Mouse (Mus musculus) kidney, embryonic 15.5 days (tissue): ENCODE data around the gene Slc4a8. TPM values are rescaled to one million over a fixed set of nuclear protein-coding genes. Genes with fewer than 3 reads are reported as not detected.

Experiments used
- ATAC-seq: fragments of 200-750 bp; cut with Nextera tagmentation; replicated peaks from 2 replicates; pipeline ENCODE4 v1.8.0; 2017; ENCODE audit warnings: moderate TSS enrichment; ENCODE audit not compliant: low FRiP score
- H3K27ac ChIP-seq: fragments of 300-500 bp; sonication (generic); 2 replicates; pipeline ENCODE4 v1.5.1; 2015; ENCODE audit warnings: mild to moderate bottlenecking, inconsistent platforms
- H3K27me3 ChIP-seq: fragments of 300-500 bp; sonication (generic); 2 replicates; pipeline ENCODE4 v1.6.1; 2015; ENCODE audit warnings: inconsistent platforms
- H3K36me3 ChIP-seq: fragments of 300-500 bp; sonication (generic); 2 replicates; pipeline ENCODE4 v1.6.1; 2015; ENCODE audit warnings: inconsistent platforms
- H3K4me1 ChIP-seq: fragments of 300-500 bp; sonication (generic); 2 replicates; pipeline ENCODE4 v1.6.1; 2015; ENCODE audit warnings: inconsistent platforms
- H3K4me2 ChIP-seq: fragments of 300-500 bp; sonication (generic); 2 replicates; pipeline ENCODE4 v1.6.1; 2015; ENCODE audit warnings: moderate library complexity, mild to moderate bottlenecking, inconsistent platforms
- H3K4me3 ChIP-seq: fragments of 300-500 bp; sonication (generic); replicated peaks from 2 replicates; pipeline ENCODE4 v1.5.1; 2015; ENCODE audit warnings: mild to moderate bottlenecking, inconsistent platforms
- H3K9ac ChIP-seq: fragments of 300-500 bp; sonication (generic); 2 replicates; pipeline ENCODE4 v1.6.1; 2015; ENCODE audit warnings: mild to moderate bottlenecking, inconsistent platforms
- H3K9me3 ChIP-seq: fragments of 300-500 bp; sonication (generic); replicated peaks from 2 replicates; pipeline ENCODE4 v1.6.1; 2016; ENCODE audit warnings: inconsistent platforms
- WGBS: fragments of 180-500 bp; shearing (Covaris S2); methylation state at CpG from one replicate; pipeline ENCODE4 v1.1.7; 2015; ENCODE audit warnings: mixed read lengths; 5-methylcytosine and 5-hydroxymethylcytosine counted together
- polyA plus RNA-seq: library from polyadenylated mRNA; unstranded; fragments of >200 nt; fragmentation: Nextera tagmentation; extraction: Ambion mirVana; gene quantifications from 2 replicates; pipeline ENCODE4 v1.2.1, GENCODE M21; 2015

Slc4a8 gene
- polyA plus RNA-seq, 1 experiment from 2014 or later: 9.9 TPM

DNA sequence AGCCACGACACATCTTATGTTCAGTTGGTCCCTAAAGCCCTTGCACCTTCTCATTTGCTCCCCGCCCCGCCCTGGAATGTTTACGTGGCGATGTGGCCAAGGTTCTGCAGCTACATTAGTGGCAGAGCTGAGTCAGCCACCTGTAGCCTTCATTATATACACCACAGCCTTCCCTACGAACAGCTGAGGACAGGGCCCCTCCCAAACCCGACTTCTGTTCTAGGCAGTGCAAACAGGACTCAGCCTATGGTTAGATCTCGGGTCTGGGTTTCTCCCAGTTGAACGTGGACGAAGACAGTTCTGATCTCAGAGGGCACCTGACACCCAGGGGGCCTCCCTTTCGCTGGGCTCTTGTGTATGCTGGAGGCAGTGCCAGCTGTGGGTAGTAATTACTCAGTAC is 33.7 kb upstream of the Slc4a8 start:
- 78% methylated on average over 11 of the region's 11 CpGs for WGBS
- H3K9ac ChIP-seq: no peak overlapping the region
- peaks cover 69% of the 10 kb centered on the region for H3K27me3 ChIP-seq
- no peak for ATAC-seq
- no peak overlapping the region for H3K4me2 ChIP-seq
- H3K4me1 ChIP-seq: peaks cover 26% of the 10 kb centered on the region
- no peak overlapping the region for H3K27ac ChIP-seq
- H3K36me3 ChIP-seq: no peaks in the 10 kb centered on the region
- no peak overlapping the region for H3K4me3 ChIP-seq
- H3K9me3 ChIP-seq: no peaks in the 10 kb centered on the region

GRCm38 (mm10) chr15:100728586-100728985 is 33.0 kb upstream of the Slc4a8 start:
- Histone ChIP-seq H3K4me1 (peaks cover 26% of the 10 kb centered on the region), H3K9ac (no peak overlapping the region), H3K4me2 (peak overlapping the region; percentile 74), H3K4me3 (peak overlapping the region; percentile 43), H3K27ac (no peak overlapping the region), H3K36me3 (no peaks in the 10 kb centered on the region), H3K9me3 (no peaks in the 10 kb centered on the region), H3K27me3 (peaks cover 69% of the 10 kb centered on the region)
- ATAC-seq: no peak
- 31% methylated on average over 9 of the region's 9 CpGs for WGBS

DNA sequence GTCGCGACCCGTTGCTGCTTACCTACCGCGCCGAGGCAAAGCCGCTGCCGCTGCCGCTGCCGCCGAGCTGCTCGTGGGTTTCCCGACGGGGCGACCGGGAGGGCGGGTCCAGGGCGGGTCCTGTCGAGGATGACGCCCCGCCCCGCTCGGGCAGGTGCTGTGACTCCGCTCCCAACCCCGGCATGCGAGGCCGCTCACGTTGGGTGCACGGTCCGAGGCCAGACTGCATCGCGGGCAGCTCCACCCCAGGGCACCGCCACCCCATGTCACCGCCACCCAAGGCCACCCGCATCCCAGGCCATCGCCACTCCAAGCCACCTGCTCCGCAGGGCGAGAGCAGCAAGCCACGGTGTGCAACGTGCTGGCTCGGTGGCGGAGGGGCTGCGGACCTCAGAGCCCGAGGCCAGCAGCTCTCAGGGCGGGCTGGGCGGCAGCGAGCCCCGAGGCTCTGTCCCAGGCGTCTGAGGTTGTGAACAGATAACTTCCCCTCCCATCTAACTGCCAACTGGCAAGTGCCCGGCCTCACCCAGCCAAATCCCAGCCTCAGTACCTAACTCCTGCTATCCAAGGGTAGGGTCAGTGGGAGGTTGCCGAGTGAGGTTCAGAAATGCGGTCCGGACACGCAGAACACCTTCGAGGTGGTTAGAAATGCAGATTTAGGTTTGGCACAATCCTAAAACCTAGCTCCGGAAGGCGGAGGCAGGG is 32.1 kb upstream of the Slc4a8 start, which contains the start of gene Galnt6:
Gene Galnt6 (minus strand): TSS at position 96 of the 705 bp plus-strand sequence.
- Histone ChIP-seq H3K4me2 (peak within 1 kb of the TSS; percentile 74), H3K27me3 (peaks cover 69% of the 10 kb centered on the region), H3K27ac (no peak within 1 kb of the TSS), H3K4me1 (peaks cover 21% of the 10 kb centered on the region), H3K36me3 (no peaks in the 10 kb centered on the region), H3K9ac (no peak within 1 kb of the TSS), H3K4me3 (peak within 1 kb of the TSS; percentile 43), H3K9me3 (no peaks in the 10 kb centered on the region)
- peak; percentile 46 for ATAC-seq
- 7% methylated on average over 50 of the region's 57 CpGs for WGBS

DNA sequence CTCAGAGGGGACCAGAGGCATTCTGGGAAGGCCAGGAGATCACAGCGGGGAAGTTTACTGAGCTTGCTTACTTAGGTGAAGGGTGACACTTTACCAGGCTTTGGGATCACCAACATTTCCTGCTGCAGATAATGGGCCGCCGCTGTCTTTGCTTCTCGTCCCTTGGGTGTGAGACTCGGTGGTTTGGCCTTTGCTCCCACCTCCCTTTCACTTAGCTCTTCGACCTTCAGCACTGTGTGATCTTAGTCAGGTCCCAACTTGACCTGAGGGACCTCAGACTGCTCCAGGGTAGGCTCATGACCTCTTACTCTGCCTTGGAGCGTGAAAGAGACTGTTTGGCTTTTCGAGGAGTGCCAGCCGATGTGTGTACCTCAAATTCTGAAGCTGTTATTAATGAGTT is 30.5 kb upstream of the Slc4a8 start:
- Histone ChIP-seq H3K9me3 (no peaks in the 10 kb centered on the region), H3K36me3 (no peaks in the 10 kb centered on the region), H3K4me2 (no peak overlapping the region), H3K4me3 (no peak overlapping the region), H3K4me1 (peaks cover 21% of the 10 kb centered on the region), H3K27ac (no peak overlapping the region), H3K9ac (no peak overlapping the region), H3K27me3 (peaks cover 58% of the 10 kb centered on the region)
- no peak for ATAC-seq
- WGBS: 61% methylated on average over 9 of the region's 9 CpGs

DNA sequence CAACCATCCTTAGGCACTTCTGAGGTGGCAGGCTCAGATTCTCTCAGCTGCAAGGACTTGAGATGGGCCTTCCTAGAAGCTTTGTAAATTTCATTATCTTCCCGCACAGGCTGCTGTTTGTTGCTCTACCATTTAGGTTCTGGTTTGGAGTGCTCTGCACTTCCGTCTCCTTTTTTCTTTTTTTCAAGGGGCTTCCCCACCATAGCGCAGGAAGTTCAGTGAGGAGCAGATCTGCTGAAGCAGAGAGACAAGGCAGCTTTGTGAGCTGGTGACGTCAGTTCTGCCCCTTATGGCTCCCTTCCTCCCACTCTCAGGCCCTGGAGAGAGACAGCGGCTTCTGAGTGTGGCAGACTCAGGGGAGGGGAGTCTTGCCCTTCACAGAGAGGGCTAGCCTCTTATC is 29.0 kb upstream of the Slc4a8 start:
- no peak; the same call in 1 of the 2 replicates for ATAC-seq
- 27% methylated on average over 5 of the region's 5 CpGs for WGBS
- peaks cover 45% of the 10 kb centered on the region for H3K27me3 ChIP-seq

GRCm38 (mm10) chr15:100735095-100735952 is 26.2 kb upstream of the Slc4a8 start:
- Histone ChIP-seq H3K4me3 (no peak overlapping the region), H3K4me2 (no peak overlapping the region), H3K27me3 (peaks cover 18% of the 10 kb centered on the region), H3K9me3 (no peaks in the 10 kb centered on the region), H3K36me3 (no peaks in the 10 kb centered on the region), H3K9ac (no peak overlapping the region), H3K27ac (no peak overlapping the region), H3K4me1 (peaks cover 8% of the 10 kb centered on the region)
- 82% methylated on average over 14 of the region's 15 CpGs for WGBS
- no peak for ATAC-seq

More for the DNA sequence above, 29.0 kb upstream of the Slc4a8 start:
- Histone ChIP-seq H3K4me2 (no peak overlapping the region), H3K4me3 (no peak overlapping the region), H3K9ac (no peak overlapping the region), H3K36me3 (no peaks in the 10 kb centered on the region), H3K4me1 (peaks cover 21% of the 10 kb centered on the region), H3K27ac (no peak overlapping the region), H3K9me3 (no peaks in the 10 kb centered on the region)

GRCm38 (mm10) chr15:100735953-100736300 is 25.6 kb upstream of the Slc4a8 start:
- Histone ChIP-seq H3K9ac (no peak overlapping the region), H3K4me2 (no peak overlapping the region), H3K27ac (no peak overlapping the region), H3K4me1 (peaks cover 8% of the 10 kb centered on the region), H3K4me3 (no peak overlapping the region), H3K9me3 (no peaks in the 10 kb centered on the region), H3K36me3 (no peaks in the 10 kb centered on the region), H3K27me3 (peaks cover 12% of the 10 kb centered on the region)
- ATAC-seq: no peak
- WGBS: 82% methylated on average over 9 of the region's 9 CpGs

- 89% methylated on average over 3 of the region's 3 CpGs for WGBS
- no peak overlapping the region for H3K9ac ChIP-seq
- no peaks in the 10 kb centered on the region for H3K9me3 ChIP-seq
- H3K4me2 ChIP-seq: no peak overlapping the region
- ATAC-seq: no peak
- H3K4me1 ChIP-seq: peaks cover 4% of the 10 kb centered on the region
- no peaks in the 10 kb centered on the region for H3K27me3 ChIP-seq
- H3K36me3 ChIP-seq: no peaks in the 10 kb centered on the region
- H3K27ac ChIP-seq: no peak overlapping the region
- H3K4me3 ChIP-seq: no peak overlapping the region
Observed at GRCm38 (mm10) chr15:100737667-100738066, 23.9 kb upstream of the Slc4a8 start.

GRCm38 (mm10) chr15:100738351-100738781 is 23.2 kb upstream of the Slc4a8 start:
- WGBS: 89% methylated on average over 7 of the region's 7 CpGs

DNA sequence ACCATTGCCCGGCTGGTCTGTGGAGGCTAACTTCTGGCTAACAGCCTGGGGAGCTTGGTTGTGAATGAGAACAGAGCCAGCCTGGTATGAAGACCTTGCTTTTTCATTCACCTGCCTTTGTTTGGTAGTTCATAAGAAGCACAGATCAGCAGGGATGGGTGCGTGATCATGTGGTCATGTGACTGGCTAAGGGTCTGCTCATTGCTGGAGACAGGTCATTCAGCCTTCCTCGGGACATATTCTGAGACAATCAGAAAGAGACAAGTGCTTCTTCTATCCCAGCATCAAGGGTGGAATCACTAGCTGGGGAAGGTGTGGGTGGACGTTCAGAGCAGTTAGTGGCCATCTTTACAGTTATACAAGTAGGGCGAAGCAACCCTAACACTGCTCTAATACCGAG is 22.1 kb upstream of the Slc4a8 start:
- Histone ChIP-seq H3K4me3 (no peak overlapping the region), H3K4me2 (no peak overlapping the region), H3K27ac (no peak overlapping the region), H3K9ac (no peak overlapping the region), H3K9me3 (no peaks in the 10 kb centered on the region), H3K36me3 (no peaks in the 10 kb centered on the region), H3K4me1 (no peaks in the 10 kb centered on the region), H3K27me3 (no peaks in the 10 kb centered on the region)
- ATAC-seq: no peak
- WGBS: 84% methylated on average over 6 of the region's 6 CpGs

More at GRCm38 (mm10) chr15:100738351-100738781, 23.2 kb upstream of the Slc4a8 start:
- Histone ChIP-seq H3K36me3 (no peaks in the 10 kb centered on the region), H3K4me2 (no peak overlapping the region), H3K4me1 (no peaks in the 10 kb centered on the region), H3K27me3 (no peaks in the 10 kb centered on the region), H3K4me3 (no peak overlapping the region), H3K9me3 (no peaks in the 10 kb centered on the region), H3K9ac (no peak overlapping the region), H3K27ac (no peak overlapping the region)
- ATAC-seq: no peak

DNA sequence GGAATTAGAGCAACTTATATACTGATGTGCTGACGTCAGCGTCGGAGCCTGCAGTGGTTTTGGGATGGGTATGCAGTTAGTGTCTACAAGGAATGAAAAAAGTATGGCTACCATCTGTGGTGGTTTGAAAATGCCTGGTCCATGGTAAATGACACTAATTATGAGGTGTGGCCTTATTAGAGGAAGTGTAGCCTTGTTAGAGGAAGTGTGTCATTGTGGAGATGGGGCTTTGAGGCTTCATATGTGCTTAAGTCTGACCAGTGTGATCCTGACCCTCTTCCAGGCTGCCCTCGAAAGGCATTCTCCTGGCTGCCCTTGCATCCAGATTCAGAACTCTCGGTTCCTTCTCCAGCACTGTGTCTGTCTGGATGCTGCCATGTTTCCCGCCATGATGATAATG is 18.3 kb upstream of the Slc4a8 start:
- no peak for ATAC-seq
- Histone ChIP-seq H3K36me3 (no peaks in the 10 kb centered on the region), H3K9ac (no peak overlapping the region), H3K4me2 (no peak overlapping the region), H3K4me3 (no peak overlapping the region), H3K9me3 (no peaks in the 10 kb centered on the region), H3K4me1 (peaks cover 12% of the 10 kb centered on the region), H3K27me3 (no peaks in the 10 kb centered on the region), H3K27ac (no peak overlapping the region)
- WGBS: 87% methylated on average over 6 of the region's 6 CpGs

- 36% methylated on average over 6 of the region's 6 CpGs for WGBS
- Histone ChIP-seq H3K27me3 (peaks cover 8% of the 10 kb centered on the region; the same call in 1 of the 2 replicates), H3K4me1 (peaks cover 12% of the 10 kb centered on the region), H3K9me3 (no peaks in the 10 kb centered on the region), H3K4me3 (peak overlapping the region; percentile 38), H3K4me2 (peak overlapping the region; percentile 59), H3K9ac (no peak overlapping the region), H3K36me3 (no peaks in the 10 kb centered on the region), H3K27ac (no peak overlapping the region)
- no peak for ATAC-seq
Observed at GRCm38 (mm10) chr15:100746478-100747120, 14.9 kb upstream of the Slc4a8 start.
